Mouse (Mus musculus) erythroblast, adult 5-6 weeks (primary cell): Measurements from ENCODE around the gene Me1. TPM values are rescaled to one million over a fixed set of nuclear protein-coding genes. Genes with fewer than 3 reads are reported as not detected.

ENCODE experiments used
- ATAC-seq: replicated peaks from 2 replicates; pipeline ENCODE4 v1.8.0; 2016; ENCODE audit warnings: moderate number of reproducible peaks, mild to moderate bottlenecking, moderate TSS enrichment, inconsistent platforms; ENCODE audit not compliant: poor library complexity, low FRiP score, severe bottlenecking
- total RNA-seq, 2 experiments: library from RNA; stranded (forward) in 1 of 2; stranded (reverse) in 1 of 2; fragments of 150-400 nt in 1 of 2; fragments of 200-764, 138-1000 nt in 1 of 2; gene quantifications; 2 replicates each; pipeline versions ENCODE4 v1.2.3 to v1.2.4; 2015 to 2017; ENCODE audit warnings: low replicate concordance in 2 of 2

The Me1 gene
- total RNA-seq (2015; ENCODE audit: low replicate concordance): 0.58 TPM in 1 of 2 replicates, not detected in the other
- total RNA-seq (2017; ENCODE audit: low replicate concordance): 2.8 TPM in 1 of 2 replicates, not detected in the other

DNA sequence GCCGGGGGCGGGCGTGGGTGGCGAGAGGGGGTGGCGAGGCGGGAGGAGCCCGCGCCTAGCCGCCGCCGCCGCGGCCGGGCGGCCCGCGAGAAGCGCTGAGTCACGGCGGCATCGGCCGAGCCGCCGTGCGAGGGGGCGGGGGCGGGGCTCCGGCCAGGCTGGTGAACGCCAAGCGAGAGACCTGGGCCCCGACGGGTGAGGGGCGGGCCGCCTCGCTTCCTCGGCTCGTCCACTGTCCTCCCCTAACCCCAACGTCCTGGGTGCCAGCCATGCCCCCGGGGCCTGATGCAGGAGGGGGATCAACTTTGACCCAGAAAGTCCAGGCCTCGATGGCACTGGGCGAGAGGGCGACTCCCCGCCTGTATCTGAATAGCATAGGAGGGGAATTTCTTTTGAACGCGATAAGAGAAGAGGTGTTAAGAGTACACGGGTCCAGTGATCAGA lies at the start of gene Me1:
Me1 (minus strand) TSS at position 136 of the 444 bp plus-strand sequence.
- ATAC-seq: no peak

DNA sequence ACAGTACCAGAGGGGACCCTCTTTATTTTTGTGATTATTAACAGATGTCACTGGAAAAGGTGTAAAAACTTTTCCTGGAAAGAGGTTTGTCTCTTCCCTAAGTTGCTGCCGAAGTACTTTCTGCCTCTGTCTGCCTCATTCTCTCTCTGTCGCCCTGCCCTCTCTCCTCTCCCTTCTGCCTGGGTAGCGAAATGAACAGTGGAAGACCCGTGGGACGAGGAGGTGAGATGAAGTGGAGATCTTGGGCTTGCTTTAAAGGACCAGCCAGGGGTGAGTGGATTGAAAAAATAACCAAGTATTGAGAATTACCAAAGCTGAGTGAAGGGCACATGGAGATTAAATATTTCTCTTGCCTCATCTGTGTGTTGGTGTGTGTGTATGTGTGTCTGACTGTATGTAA lies 48.3 kb upstream of the Me1 start:
- ATAC-seq: no peak

DNA sequence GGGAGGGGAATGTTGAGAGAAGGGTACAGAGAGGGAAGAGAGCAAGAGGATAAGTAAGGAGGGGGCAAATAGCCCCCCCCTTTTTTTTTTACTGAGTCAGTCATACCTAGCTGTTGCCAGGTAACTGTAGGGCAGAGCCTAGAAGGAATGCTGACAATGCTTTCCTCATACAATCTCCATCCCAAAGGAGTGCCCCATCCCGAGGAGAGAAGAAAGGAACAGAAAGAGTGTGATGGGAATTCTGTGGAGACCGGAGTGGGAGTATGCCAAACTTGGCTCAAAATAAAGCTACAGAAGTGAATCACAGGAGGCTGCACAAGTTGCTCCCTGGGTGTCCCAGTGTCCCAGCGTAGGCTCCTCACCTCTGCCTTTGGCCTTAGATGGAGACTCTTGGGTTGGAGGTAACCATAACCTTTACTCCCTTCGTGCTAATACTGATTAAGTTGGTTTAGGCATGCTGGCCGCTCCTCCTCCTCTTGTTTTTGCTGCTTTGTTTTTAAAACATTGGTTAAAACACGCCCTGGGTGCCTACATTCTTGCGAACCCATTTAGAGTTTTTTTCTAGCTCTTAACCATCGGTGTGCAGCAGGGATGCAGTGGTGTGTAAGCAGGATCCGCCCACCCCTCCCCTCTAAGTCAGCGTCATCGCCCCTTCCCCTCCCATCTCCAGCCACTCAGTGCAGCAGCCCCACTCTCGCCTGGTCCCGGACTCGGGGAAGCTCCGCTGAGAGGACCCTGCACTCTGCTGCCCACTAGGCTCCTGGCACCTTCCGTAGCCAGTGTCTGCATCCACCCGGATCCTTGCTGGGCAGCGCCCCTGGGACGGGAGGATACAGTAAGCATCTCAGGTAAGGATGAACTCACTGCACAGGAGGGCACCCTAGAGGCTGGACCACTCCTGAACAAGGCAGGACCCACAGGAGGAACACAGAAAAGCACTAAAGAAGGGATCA lies 47.5 kb upstream of the Me1 start, which contains the start of gene Prss35:
Prss35 (plus strand) TSS at position 691 of the 953 bp plus-strand sequence.
- ATAC-seq: no peak

DNA sequence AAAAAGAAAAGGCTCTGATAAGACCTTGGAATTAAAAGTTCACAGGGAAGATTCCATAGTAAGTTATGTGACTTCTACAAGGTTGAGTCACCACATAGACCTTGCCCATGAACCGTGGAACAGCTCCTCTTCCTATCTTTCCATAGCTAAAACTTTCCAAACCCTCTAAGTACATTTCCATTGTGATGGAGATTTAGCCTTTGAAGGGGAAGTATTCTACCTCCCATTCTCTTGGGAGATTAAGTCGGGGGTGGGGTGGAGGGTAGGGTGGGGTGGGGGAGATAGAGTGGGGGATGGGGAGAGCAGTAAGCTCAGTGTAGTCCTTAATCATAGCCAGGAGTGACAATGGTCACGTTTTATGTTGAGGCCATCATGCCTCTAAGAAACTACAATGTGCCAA lies 44.2 kb upstream of the Me1 start:
- no peak for ATAC-seq

DNA sequence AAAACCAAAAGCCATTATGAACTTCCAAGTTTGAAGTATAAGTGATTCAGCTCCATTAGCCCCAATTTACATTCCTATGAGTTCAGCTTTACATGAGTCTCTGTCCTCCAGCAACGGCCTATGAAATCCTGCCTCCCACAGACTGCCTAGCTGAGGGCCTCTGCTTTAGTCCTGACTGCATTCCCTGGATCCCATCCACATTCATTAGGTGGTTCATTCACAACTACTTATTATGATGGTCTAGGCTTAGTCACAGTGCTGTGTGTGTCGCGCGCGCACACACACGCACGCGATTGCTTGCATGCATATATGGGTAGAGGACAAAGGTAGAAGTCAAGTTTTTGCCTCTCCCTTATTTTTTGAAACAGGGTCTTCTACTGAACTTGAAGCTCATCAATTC lies 43.0 kb upstream of the Me1 start:
- ATAC-seq: no peak

DNA sequence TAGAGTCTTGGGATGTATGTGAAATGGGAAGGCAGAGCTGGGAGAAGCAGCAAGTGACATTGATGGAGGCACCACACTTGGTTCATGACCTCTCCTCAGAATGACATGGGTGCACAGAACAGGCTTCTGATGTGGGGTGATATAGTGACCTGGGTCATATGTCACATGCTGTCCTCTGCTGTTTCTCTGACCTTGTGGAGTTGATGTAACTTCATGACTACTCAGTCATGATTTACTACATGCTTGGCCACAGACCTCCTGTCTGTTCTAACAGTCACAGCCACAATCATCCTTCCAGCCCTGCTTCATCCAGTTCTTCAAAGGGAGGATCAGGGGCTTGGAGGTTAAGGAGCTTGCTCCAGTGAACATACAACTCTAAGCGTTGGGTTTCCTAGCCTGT lies 42.3 kb upstream of the Me1 start:
- ATAC-seq: no peak

DNA sequence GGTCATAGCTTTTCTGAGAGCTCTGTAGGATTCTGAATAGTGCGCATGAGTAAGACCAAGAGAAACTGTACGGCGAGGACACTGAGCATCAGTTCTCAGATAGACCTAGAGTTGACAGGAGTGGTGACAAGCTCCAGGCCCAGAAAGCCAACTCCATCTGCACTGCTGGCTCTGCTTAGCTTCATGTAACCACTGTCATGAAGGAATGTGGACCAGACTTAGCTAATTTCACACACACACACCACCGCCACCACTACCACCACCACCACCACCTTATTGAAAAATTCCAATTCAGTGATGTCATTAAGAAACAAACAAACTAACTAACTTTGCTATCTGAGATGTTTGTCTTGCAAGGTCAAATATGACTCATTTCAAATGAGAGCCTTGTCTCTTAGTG lies 41.2 kb upstream of the Me1 start:
- ATAC-seq: no peak

DNA sequence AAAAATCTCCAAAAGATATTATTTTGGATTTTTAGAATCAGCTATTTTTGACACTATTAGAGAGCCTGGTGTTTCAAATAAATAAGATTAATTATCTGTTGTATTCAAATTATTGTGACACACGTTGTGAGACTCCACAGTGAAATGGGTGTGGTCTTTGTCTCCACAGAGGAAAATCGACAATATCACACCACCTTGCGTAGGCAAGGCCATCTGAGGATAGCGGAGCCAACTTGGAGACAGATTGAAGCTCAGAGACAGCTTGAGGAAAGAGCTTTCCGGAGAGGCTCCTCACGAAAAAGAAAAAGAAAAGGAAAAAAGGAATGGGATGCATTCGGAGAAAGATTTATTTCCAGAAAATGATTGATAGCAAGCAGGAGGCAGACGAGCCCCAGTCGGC lies 39.0 kb upstream of the Me1 start:
- no peak for ATAC-seq

DNA sequence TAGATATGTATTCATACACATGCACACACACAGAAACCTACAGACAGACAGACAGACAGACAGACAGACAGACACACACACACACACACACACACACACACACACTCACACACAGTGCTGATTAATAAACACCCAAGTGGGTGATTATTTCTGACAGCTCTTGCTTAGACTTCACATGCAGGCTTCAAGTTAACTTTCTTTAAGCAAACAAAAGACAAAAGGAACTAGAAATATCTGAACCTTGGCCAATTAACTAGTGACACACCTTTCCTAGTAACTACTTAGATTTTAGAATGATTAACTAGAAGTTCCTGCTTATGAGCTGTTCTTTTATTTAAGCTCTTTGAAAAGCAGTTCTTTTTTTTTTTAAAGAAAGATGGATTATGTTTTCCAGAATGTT lies 38.6 kb upstream of the Me1 start:
- ATAC-seq: no peak

DNA sequence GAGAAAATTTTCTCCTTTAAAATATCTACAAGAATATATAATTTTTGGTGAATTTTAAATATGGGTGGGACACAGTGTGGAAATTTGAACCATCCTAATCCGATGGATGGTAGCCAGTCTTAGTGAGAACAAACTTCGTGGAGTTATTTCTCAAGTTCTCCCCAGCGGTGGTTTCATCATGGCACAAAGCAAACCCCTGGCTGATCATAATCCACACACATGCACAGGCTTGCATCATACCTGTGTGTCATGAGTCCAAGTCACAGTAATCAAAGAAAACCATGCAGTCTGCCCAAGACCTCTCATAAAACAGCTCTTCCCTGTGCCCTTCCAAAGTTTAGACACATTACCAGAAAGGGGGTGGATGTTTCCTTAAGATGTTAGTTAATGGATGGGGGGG lies 34.1 kb upstream of the Me1 start:
- ATAC-seq: no peak

DNA sequence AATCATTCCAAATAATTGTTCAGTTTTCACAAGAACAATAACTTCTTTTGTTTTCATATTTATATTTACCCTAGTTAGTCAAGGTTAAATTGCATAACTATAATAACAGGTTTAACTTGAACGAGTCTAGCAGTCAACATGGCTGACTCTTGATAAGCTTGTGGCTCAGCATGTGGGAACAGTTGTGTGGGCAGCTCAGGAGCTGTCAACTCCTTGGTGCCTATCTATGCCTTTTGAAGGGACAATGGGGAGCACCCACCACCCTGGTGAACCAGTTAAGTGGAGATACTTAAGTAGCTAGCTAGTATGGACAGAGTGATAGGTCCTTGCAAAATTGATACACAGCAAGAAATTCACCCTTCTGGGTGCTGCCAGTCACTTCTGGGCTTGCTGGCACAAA lies 33.3 kb upstream of the Me1 start:
- ATAC-seq: no peak

DNA sequence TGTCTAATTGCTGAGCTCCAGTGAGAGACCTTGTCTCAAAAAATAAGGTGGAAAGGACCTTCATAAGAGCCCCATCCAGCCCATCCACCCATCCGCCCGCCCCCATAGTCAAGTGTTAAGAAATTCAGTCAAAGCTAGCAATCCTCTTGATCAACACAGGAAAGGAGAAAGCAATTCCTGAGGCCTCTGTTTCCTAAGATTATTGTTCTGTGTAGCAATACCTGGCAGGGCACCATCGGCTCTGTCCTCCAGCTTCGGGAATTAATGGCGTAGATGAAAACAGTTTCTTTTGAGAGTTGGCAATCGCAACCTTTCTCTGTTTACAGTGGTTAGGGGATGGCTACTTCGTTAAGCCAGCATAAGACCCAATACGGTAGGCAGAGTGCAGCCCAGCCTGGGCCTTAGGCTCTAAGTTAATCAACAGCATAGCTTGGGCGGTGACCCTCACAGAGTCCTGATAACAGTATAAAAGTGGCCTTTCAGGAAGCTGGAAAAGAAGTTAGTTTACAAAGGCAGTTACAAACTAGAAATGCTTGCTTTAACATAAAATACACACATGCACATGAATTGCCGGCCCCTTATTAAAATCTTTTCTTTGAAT lies 32.6 kb upstream of the Me1 start:
- ATAC-seq: no peak

DNA sequence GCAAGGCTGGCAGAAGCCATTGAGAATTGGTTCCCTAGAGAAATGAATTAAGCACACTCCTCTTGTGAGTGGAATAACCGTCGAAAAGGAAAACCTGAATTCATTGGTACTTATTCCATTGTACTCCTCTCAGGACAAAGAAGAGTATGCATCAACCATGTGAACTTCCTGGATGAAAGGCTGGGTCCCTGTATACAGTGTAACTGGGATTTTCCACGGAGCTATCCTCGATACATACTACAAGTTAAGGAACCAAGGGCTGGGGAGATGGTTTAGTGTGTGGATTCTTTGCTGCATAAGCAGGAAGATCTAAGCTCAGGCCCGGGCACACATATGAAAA lies 30.6 kb upstream of the Me1 start:
- no peak for ATAC-seq

DNA sequence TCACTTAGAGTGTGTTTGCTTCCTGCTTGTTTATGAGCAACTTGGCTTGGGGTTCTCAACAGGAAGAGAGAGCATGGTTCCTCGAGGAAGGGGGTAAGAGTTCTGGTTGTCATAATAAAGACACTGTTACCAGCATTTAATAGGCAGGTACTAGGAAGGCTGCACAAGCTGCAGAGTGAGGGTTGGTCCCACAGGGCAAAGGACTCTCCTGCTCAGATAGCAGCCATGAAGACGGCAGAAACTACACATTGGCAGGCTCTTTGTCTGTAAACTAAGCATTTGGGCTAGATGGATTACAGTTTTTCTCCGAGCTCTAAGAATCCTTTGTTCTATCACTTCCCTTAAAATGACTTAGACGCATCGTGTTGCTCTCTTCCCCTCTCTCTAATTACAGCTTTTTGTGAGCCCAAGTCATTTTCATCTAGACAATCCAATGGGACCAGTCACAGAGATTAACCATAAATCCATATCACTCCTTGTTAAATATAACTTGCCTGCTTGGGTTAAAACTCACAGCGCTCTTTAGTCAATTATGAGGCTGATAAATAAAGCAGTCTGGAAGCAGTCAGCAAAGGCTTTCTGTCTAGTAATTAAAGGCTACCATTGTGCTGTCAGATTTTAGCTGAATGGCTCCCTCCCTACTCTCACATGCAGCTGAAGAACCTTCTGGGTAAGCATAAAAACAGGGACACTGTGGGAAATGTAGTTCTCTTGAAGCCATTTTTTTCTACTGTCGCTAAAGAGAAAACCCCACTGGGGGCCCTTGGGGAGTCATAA lies 30.0 kb upstream of the Me1 start:
- ATAC-seq: no peak

DNA sequence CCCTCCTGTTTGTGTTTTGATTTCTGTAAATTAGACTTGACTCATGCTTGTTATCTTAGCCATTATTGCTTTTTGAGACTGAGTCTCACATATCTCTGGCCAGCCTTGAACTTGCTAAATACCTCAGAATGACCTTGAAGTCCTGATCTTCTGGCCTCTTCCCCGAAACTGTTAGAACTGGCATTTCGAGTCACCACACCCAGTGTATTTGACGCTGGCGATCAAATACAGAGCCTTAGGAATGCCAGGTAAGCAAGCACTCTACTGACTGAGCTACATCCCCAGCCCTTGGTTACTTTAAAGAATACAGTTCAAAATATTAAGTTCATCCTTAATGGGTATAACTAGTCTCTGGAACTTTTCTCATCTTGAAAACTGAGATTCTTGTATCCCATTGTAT lies 29.3 kb upstream of the Me1 start:
- no peak for ATAC-seq

DNA sequence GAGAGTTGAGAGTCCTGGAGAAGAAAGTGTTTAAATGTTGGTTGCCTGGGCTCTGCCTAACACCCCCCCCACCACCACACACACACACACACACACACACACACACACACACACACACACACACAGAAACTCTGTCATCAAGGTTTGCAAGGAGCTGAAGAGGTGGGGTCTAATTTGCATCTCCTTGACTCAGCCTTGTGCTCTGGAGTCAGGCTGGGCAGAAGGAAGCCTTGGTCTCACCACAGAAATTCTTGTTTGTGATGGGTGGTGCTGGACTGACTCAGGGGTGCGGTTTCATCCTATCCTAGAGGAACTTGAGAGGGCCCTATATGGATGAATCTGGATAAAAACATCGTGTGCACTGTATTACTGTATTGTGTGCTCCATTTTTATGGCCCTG lies 25.0 kb upstream of the Me1 start:
- no peak for ATAC-seq

DNA sequence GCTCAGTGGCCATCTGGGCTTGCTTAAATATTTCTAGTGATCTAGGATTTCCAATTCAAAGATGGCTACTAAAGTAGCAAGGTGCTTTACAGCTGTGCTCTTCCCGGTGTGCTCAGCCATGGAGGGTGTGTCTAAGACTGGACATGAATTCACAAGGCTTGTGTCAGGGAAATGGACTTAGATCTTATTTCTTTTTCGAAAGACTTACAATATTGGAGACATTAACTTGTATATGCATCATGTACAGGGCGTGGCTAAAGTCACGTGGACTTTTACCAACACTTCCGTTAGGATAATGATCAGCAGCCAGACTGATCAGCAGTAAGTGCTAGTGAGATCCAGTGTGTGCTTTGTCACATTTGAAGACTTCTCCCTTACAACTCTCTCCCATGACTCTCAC lies 24.5 kb upstream of the Me1 start:
- ATAC-seq: no peak

DNA sequence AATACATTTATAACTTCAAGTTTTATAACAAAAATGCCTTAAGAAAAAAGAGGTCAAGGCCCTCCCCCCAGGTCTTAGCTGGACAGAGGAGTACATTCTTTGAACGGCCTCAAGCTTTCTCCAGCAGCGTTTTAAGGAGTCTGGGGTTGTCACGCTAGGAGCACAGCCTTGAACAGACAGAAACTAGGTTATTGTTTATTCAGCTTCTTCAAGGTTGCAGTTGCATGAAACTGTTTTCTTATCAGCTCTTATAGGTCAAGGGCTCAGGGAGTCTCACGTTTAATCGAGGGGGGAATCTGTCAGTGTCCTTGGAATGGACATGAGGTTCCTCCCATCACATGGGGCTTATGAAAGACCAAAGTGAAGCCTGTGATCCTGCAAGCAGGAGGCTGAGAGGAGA lies 21.4 kb upstream of the Me1 start:
- ATAC-seq: no peak

DNA sequence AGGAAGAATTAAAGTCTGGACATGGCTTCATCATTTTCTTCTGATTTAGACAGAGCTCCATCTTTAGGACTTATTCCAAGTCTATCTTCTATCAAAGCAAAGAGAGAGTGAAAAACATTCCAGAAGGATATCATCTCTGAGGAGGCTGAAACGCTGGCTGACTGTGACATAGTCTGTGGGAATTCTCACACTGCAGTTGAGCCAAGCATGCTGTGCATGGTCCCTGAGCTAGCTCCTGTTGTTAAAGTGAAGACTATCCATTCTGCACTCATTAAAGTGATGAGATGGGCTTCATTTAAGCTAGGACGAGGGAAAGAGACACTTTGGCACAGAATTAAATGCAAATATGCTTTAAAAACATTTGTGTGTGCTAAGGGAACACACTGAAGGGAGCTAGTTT lies 20.8 kb upstream of the Me1 start:
- ATAC-seq: no peak

DNA sequence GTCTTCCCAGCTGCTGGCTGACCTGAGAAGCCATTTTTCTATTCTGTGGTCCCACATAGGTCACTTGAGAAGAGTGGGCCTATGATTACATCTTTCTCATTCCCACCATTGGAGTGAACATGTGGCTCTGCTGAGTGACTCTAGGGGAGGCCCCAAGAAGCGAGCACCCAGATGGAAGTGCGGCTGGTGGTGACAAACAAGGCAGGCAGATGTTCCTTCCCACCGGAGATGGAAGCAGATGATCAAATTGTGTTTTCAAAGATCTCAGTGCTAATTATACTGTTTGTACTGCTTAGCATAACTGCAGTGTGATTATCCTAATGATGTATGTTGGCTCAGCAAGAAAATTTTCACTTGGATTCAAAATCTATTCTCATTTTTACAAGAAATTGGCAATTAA lies 18.3 kb upstream of the Me1 start:
- ATAC-seq: no peak

DNA sequence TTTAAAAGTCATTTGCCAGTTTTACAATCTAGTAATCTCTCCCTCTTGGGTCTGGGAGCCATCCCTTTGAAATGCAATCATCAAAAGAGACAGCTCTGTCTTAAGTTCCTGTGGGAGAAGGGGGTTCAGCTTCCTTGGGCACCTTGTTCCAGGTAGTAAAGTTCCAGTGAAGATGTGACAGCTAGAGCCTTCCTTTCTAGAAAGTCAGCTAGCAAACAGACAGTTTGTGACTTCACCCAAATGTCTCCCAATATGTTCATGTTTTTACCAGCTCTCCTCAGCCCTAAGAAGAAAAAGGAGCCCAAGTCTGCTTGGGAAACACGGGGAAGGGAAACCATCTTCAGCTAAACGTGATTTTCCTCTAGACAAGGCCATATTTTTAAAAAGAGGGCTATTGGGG lies 16.9 kb upstream of the Me1 start:
- ATAC-seq: no peak
